ENCODE assay signal across 10 mouse cellular contexts in genomic region chr9:45118552-45118951, GRCm38 (mm10). TPM values are rescaled to one million over a fixed set of nuclear protein-coding genes. Genes with fewer than 3 reads are reported as not detected.
DNase-seq lines count a peak whose midpoint lies in the region; ATAC-seq and TF ChIP-seq lines count a peak whose summit lies in the region.
"Had no signal": no experiment of that assay in that cellular context is flagged by ENCODE, and none has a peak within 500 bp of the region (broad histone marks: within the 10 kb centered on the region; RNA-seq: fewer than 3 reads in every experiment).

No protein-coding gene starts in this region.

- no peak for TF ChIP-seq POLR2A in brain, embryonic 14.5 days (IDR thresholded peaks at IDR 0.05; ENCODE audit: borderline replicate concordance, extremely low read depth, insufficient read depth, insufficient read length, poor library complexity, severe bottlenecking)

- H3K4me1 ChIP-seq in heart, embryonic 11.5 days (ENCODE audit: control insufficient read depth, insufficient read depth, low read length), result peaks cover 9% of the 10 kb centered on the region; the same call in 1 of the 2 replicates
- H3K4me1 ChIP-seq in forebrain, embryonic 12.5 days, result peaks cover 29% of the 10 kb centered on the region
- H3K4me1 ChIP-seq in limb, embryonic 15.5 days, result peaks cover 39% of the 10 kb centered on the region

- 20% methylated on average over 10 of the region's 10 CpGs for WGBS in heart, embryonic 11.5 days (ENCODE audit: insufficient replicate concordance)
- WGBS in forebrain, embryonic 12.5 days, result 27% methylated on average over 10 of the region's 10 CpGs
- WGBS in limb, embryonic 15.5 days, result 14% methylated on average over 10 of the region's 10 CpGs

- peak overlapping the region; percentile 65 for H3K4me3 ChIP-seq in heart, embryonic 11.5 days (ENCODE audit: low read depth, low read length)
- H3K4me3 ChIP-seq in forebrain, embryonic 12.5 days (replicated peaks), result peak overlapping the region; percentile 55
- peak overlapping the region; percentile 54 for H3K4me3 ChIP-seq in limb, embryonic 15.5 days

- H3K9me3 ChIP-seq in heart, embryonic 11.5 days (replicated peaks; ENCODE audit: control insufficient read depth, low read length), result no peaks in the 10 kb centered on the region
- H3K9me3 ChIP-seq in forebrain, embryonic 12.5 days, result no peaks in the 10 kb centered on the region
- H3K9me3 ChIP-seq in limb, embryonic 15.5 days, result no peaks in the 10 kb centered on the region

- ATAC-seq in heart, embryonic 11.5 days (replicated peaks; ENCODE audit: insufficient number of reproducible peaks, low FRiP score, low TSS enrichment), result no peak
- no peak for ATAC-seq in forebrain, embryonic 12.5 days (ENCODE audit: low FRiP score)
- no peak for ATAC-seq in limb, embryonic 15.5 days (ENCODE audit: insufficient number of reproducible peaks, low FRiP score, low TSS enrichment, low read depth)

- no peaks in the 10 kb centered on the region for H3K36me3 ChIP-seq in heart, embryonic 11.5 days (ENCODE audit: control insufficient read depth, insufficient read depth, low read length)
- no peaks in the 10 kb centered on the region for H3K36me3 ChIP-seq in forebrain, embryonic 12.5 days (replicated peaks)
- H3K36me3 ChIP-seq in limb, embryonic 15.5 days, result no peaks in the 10 kb centered on the region

- peaks cover 9% of the 10 kb centered on the region for H3K27me3 ChIP-seq in heart, embryonic 11.5 days (ENCODE audit: control insufficient read depth, insufficient read depth, low read length)
- H3K27me3 ChIP-seq in forebrain, embryonic 12.5 days, result peaks cover 10% of the 10 kb centered on the region
- H3K27me3 ChIP-seq in limb, embryonic 15.5 days, result no peaks in the 10 kb centered on the region

- TF ChIP-seq CTCF in brain, embryonic 14.5 days (IDR thresholded peaks at IDR 0.05; ENCODE audit: borderline replicate concordance, extremely low read depth, insufficient read depth, insufficient read length), result no peak

- no peak overlapping the region for H3K27ac ChIP-seq in heart, embryonic 11.5 days (ENCODE audit: low read depth, low read length)
- no peak overlapping the region for H3K27ac ChIP-seq in forebrain, embryonic 12.5 days
- peak overlapping the region; percentile 81; the same call in 1 of the 2 replicates for H3K27ac ChIP-seq in limb, embryonic 15.5 days

- no peak overlapping the region for H3K9ac ChIP-seq in heart, embryonic 11.5 days (ENCODE audit: low read depth, low read length)
- H3K9ac ChIP-seq in forebrain, embryonic 12.5 days, result peak overlapping the region; percentile 70
- peak overlapping the region; percentile 45 for H3K9ac ChIP-seq in limb, embryonic 15.5 days

- no peak for DNase-seq in heart, adult 8-10 months (ENCODE audit: low spot score)
- peak; percentile 9 for DNase-seq in brain, embryonic 14.5 days (ENCODE audit: low read depth)
- DNase-seq in spleen, postnatal 36 days (ENCODE audit: low spot score in 2 of 2), result no peak
- no peak for DNase-seq in gastrocnemius, adult 18-20 months (ENCODE audit: low spot score)
- no peak for DNase-seq in retina, postnatal 1 day

- peak overlapping the region; percentile 71 for H3K4me2 ChIP-seq in heart, embryonic 11.5 days
- peak overlapping the region; percentile 56 for H3K4me2 ChIP-seq in forebrain, embryonic 12.5 days
- H3K4me2 ChIP-seq in limb, embryonic 15.5 days, result peak overlapping the region; percentile 65

RNA-seq across cellular contexts. Expression of gene Scn2b, which starts 1.0 kb away (rescaled TPM):
- polyA plus RNA-seq in heart, embryonic 11.5 days (2014; fragmentation: Nextera tagmentation; extraction: Ambion mirVana), result 2.3 and 3.2 TPM in 2 replicates
- total RNA-seq in heart, adult 8-10 months (2022), result 1 to 10 TPM in 2 of 4 experiments, under 1 TPM in 2; 0.81 to 1.4 (median 1.1) TPM
- polyA plus RNA-seq in brain, embryonic 14.5 days (2012; rRNA removed), result 7.1 and 8.9 TPM in 2 replicates
- 3.0 and 3.1 TPM in 2 replicates for polyA plus RNA-seq in forebrain, embryonic 12.5 days (2016; fragmentation: Nextera tagmentation; extraction: Ambion mirVana)
- polyA plus RNA-seq in limb, embryonic 15.5 days (2015; fragmentation: Nextera tagmentation; extraction: Ambion mirVana), result 4.6 and 4.9 TPM in 2 replicates
- total RNA-seq in gastrocnemius, adult 18-20 months (2021), result 1 to 10 TPM; 2.2 to 2.5 TPM
- total RNA-seq: megakaryocyte-erythroid progenitor cell, adult 5-6 weeks had no signal
- polyA plus RNA-seq: C2C12 had no signal

RNA-seq across cellular contexts. Expression of gene Scn4b, which starts 19.6 kb away (rescaled TPM):
- polyA plus RNA-seq in heart, embryonic 11.5 days (2014; fragmentation: Nextera tagmentation; extraction: Ambion mirVana), result 0.10 and 0.46 TPM in 2 replicates
- 10 to 100 TPM; 30.2 to 58.6 (median 38.0) TPM for total RNA-seq in heart, adult 8-10 months (2022)
- 0.16 and 0.23 TPM in 2 replicates for polyA plus RNA-seq in brain, embryonic 14.5 days (2012; rRNA removed)
- 0.23 and 0.56 TPM in 2 replicates for polyA plus RNA-seq in forebrain, embryonic 12.5 days (2016; fragmentation: Nextera tagmentation; extraction: Ambion mirVana)
- 0.46 and 0.86 TPM in 2 replicates for polyA plus RNA-seq in limb, embryonic 15.5 days (2015; fragmentation: Nextera tagmentation; extraction: Ambion mirVana)
- 100 to 1,000 TPM; 256 to 268 TPM for total RNA-seq in gastrocnemius, adult 18-20 months (2021)

RNA-seq across cellular contexts. Expression of gene Jaml, which starts 39.6 kb away (rescaled TPM):
- polyA plus RNA-seq in heart, embryonic 11.5 days (2014; fragmentation: Nextera tagmentation; extraction: Ambion mirVana), result 0.31 and 0.36 TPM in 2 replicates
- total RNA-seq in heart, adult 8-10 months (2022), result not detected
- polyA plus RNA-seq in brain, embryonic 14.5 days (2012; rRNA removed), result 0.09 and 0.10 TPM in 2 replicates
- polyA plus RNA-seq in forebrain, embryonic 12.5 days (2016; fragmentation: Nextera tagmentation; extraction: Ambion mirVana), result 0.15 TPM in 1 of 2 replicates, not detected in the other
- 0.37 and 0.63 TPM in 2 replicates for polyA plus RNA-seq in limb, embryonic 15.5 days (2015; fragmentation: Nextera tagmentation; extraction: Ambion mirVana)
- total RNA-seq in gastrocnemius, adult 18-20 months (2021), result under 1 TPM; 0.14 to 0.40 TPM
- polyA plus RNA-seq: C2C12 had no signal
